In genomic region chr8:95533584-95534387, GRCm38 (mm10) we compare ENCODE assay signal across 8 mouse cellular contexts. TPM values are rescaled to one million over a fixed set of nuclear protein-coding genes. Genes with fewer than 3 reads are reported as not detected.
DNase-seq lines count a peak whose midpoint lies in the region; ATAC-seq and TF ChIP-seq lines count a peak whose summit lies in the region.

TSS of gene Ccdc113 (plus strand) at chr8:95534085.

- DNase-seq in gastrocnemius, adult 18-20 months (ENCODE audit: low spot score), result peak; percentile 15
- DNase-seq in gastrocnemius, adult 8-10 months (ENCODE audit: low spot score in 2 of 2), result no peak
- peak; percentile 32 for DNase-seq in gastrocnemius, postnatal 10 days
- peak; percentile 55 for DNase-seq in left cerebral cortex, postnatal 4 days
- DNase-seq in right cerebral cortex, postnatal 10 days (ENCODE audit: low spot score in 2 of 2), result peak; percentile 67 to 73

- peak within 1 kb of the TSS; percentile 51 for H3K4me3 ChIP-seq in cortical plate, adult 2 months (ENCODE audit: insufficient read depth, low read length)
- peak within 1 kb of the TSS; percentile 40 for H3K4me3 ChIP-seq in intestine, embryonic 15.5 days (replicated peaks)

- 6% methylated on average over 33 of the region's 33 CpGs for WGBS in intestine, embryonic 15.5 days

- H3K36me3 ChIP-seq in intestine, embryonic 15.5 days, result no peaks in the 10 kb centered on the region

- TF ChIP-seq CTCF in cortical plate, adult 2 months (IDR thresholded peaks at IDR 0.05; ENCODE audit: extremely low read depth, insufficient read depth, low read length), result no peak

- peak; percentile 56; the same call in 1 of the 2 replicates for TF ChIP-seq POLR2A in cortical plate, adult 2 months (IDR thresholded peaks at IDR 0.05; ENCODE audit: extremely low read depth, insufficient read depth, low read length)

- H3K9me3 ChIP-seq in intestine, embryonic 15.5 days, result no peaks in the 10 kb centered on the region

- H3K27ac ChIP-seq in cortical plate, adult 2 months (ENCODE audit: insufficient read depth, low read length), result no peak within 1 kb of the TSS
- H3K27ac ChIP-seq in intestine, embryonic 15.5 days, result no peak within 1 kb of the TSS

- intact Hi-C loops in left cerebral cortex, postnatal 4 days (cut with DNase I), result no loop called here

- peak; percentile 92 for ATAC-seq in intestine, embryonic 15.5 days
- ATAC-seq in megakaryocyte-erythroid progenitor cell, adult 5-6 weeks (replicated peaks; ENCODE audit: low FRiP score, low TSS enrichment, poor library complexity, severe bottlenecking), result peak; percentile 89

- peak within 1 kb of the TSS; percentile 36; the same call in 1 of the 2 replicates for H3K9ac ChIP-seq in intestine, embryonic 15.5 days

- H3K4me2 ChIP-seq in intestine, embryonic 15.5 days (replicated peaks), result peak within 1 kb of the TSS; percentile 85

- H3K27me3 ChIP-seq in intestine, embryonic 15.5 days (replicated peaks), result no peaks in the 10 kb centered on the region

- no peaks in the 10 kb centered on the region for H3K4me1 ChIP-seq in cortical plate, adult 2 months (ENCODE audit: control insufficient read depth, insufficient read depth, low read length)
- H3K4me1 ChIP-seq in intestine, embryonic 15.5 days (replicated peaks), result peaks cover 5% of the 10 kb centered on the region; the same call in 1 of the 2 replicates

RNA-seq across cellular contexts. Expression of gene Ccdc113, which starts in this region (rescaled TPM):
- total RNA-seq in gastrocnemius, adult 18-20 months (2021), result not detected
- total RNA-seq in gastrocnemius, adult 8-10 months (2022), result not detected
- 3.6 TPM in 2 replicates for polyA plus RNA-seq in cortical plate, adult 2 months (2012; rRNA removed)
- under 1 TPM; 0.23 to 0.34 TPM for total RNA-seq in gastrocnemius, postnatal 10 days (2021)
- 0.18 and 0.21 TPM in 2 replicates for polyA plus RNA-seq in intestine, embryonic 15.5 days (2015; fragmentation: Nextera tagmentation; extraction: Ambion mirVana)
- total RNA-seq in left cerebral cortex, postnatal 4 days (2021), result 1 to 10 TPM in 1 of 2 experiments, under 1 TPM in 1; 0.60 to 1.0 TPM
- total RNA-seq in megakaryocyte-erythroid progenitor cell, adult 5-6 weeks (2014; fragmentation: Nextera tagmentation), result not detected in 2 replicates
- total RNA-seq in megakaryocyte-erythroid progenitor cell, adult 5-6 weeks (2017), result not detected in 2 replicates

Comparison
In these comparisons a context has a peak if more than half of its experiments do, and no peak if none do; other contexts are left out.
1. Peak in DNase-seq in gastrocnemius, adult 18-20 months; RNA of the gene not detected or under 1 TPM.
2. Peak in DNase-seq in gastrocnemius, postnatal 10 days; RNA of the gene not detected or under 1 TPM.
3. Peak in ATAC-seq, H3K4me3 ChIP-seq, H3K9ac ChIP-seq and H3K4me2 ChIP-seq in intestine, embryonic 15.5 days; RNA of the gene not detected or under 1 TPM.
4. Peak in ATAC-seq in megakaryocyte-erythroid progenitor cell, adult 5-6 weeks; RNA of the gene not detected or under 1 TPM.
5. DNase-seq: peak in left cerebral cortex, postnatal 4 days (single experiment) and right cerebral cortex, postnatal 10 days (2 of 2); none in gastrocnemius, adult 8-10 months (0 of 2).